Mouse (Mus musculus) E14TG2a.4 (cell line): ENCODE results near the gene Espl1.

Source experiments
- CTCF ChIP-seq: conservative IDR thresholded peaks from 2 replicates; pipeline ENCODE4 v1.5.1; 2014; ENCODE audit warnings: low read length
- NANOG ChIP-seq: IDR thresholded peaks from 2 replicates; pipeline ENCODE4 v1.6.1; 2014; ENCODE audit warnings: borderline replicate concordance, low read length, mixed read lengths
- POU5F1 ChIP-seq: IDR thresholded peaks from 2 replicates; pipeline ENCODE4 v1.6.1; 2014; ENCODE audit warnings: low read length, borderline replicate concordance

DNA sequence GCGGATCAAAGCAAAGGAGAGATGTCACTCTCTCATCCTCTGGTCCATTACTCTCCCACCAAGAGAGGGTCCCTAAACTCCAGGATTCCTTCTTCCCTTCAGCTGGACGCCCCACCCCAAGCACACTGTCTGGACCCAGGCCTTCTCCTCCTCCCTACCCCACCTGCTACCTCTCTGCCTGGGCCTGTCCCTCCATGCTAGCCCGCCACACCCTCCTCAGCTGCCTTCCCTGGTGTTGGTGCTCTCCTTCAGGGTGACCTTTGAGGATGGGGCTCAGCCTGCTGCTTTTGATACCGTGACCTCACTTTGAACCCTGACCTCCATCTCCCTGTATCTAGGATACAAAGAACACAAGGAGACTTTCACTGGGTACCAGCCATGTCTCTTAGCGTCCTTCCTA is 45.5 kb upstream of the Espl1 start:
- TF ChIP-seq CTCF, result no peak
- TF ChIP-seq POU5F1, result no peak
- TF ChIP-seq NANOG, result no peak
